Mouse (Mus musculus) thymus, postnatal 10 days (tissue): ENCODE measurements around the gene Fiz1.

ENCODE experiments used
- DNase-seq, 2 experiments: peaks; one replicate each; pipeline ENCODE4 v3.0.0; 2021; ENCODE audit warnings: low spot score in 2 of 2

Fiz1 gene

GRCm38 (mm10) chr7:5038109-5038732 is 23.7 kb upstream of the Fiz1 start, which contains the start of gene Zfp784:
Zfp784 (minus strand) TSS chr7:5038446.
- DNase-seq: peak; percentile 91 to 92

- no peak for DNase-seq
Measured at GRCm38 (mm10) chr7:5037467-5037866, 23.0 kb upstream of the Fiz1 start.

- no peak for DNase-seq
Measured at GRCm38 (mm10) chr7:5037026-5037425, 22.5 kb upstream of the Fiz1 start.

GRCm38 (mm10) chr7:5036136-5036535 is 21.6 kb upstream of the Fiz1 start:
- DNase-seq: no peak

- no peak for DNase-seq
Measured at GRCm38 (mm10) chr7:5035628-5036027, 21.1 kb upstream of the Fiz1 start.

GRCm38 (mm10) chr7:5033818-5034217 is 19.3 kb upstream of the Fiz1 start, which contains the start of gene 4632433K11Rik:
4632433K11Rik (plus strand) TSS chr7:5034118.
- DNase-seq: no peak

GRCm38 (mm10) chr7:5031496-5031895 is 17.0 kb upstream of the Fiz1 start:
- DNase-seq: no peak

GRCm38 (mm10) chr7:5030554-5031275 is 16.2 kb upstream of the Fiz1 start:
- DNase-seq: no peak

GRCm38 (mm10) chr7:5029946-5030345 is 15.4 kb upstream of the Fiz1 start:
- DNase-seq: no peak

- DNase-seq: no peak
Measured at GRCm38 (mm10) chr7:5029543-5029942, 15.0 kb upstream of the Fiz1 start.

GRCm38 (mm10) chr7:5021197-5021596 is 6.7 kb upstream of the Fiz1 start:
- no peak for DNase-seq

- no peak for DNase-seq
Measured at GRCm38 (mm10) chr7:5020685-5021084, 6.2 kb upstream of the Fiz1 start.

- peak; percentile 99 to 100 for DNase-seq
Measured at GRCm38 (mm10) chr7:5020000-5020681, 5.6 kb upstream of the Fiz1 start, which contains the start of the genes Zfp865 and Ccdc106. Zfp865 (plus strand) TSS chr7:5020376. Ccdc106 (plus strand) TSS chr7:5020553.

- peak in 1 of 2 experiments; percentile 35 for DNase-seq
Measured at GRCm38 (mm10) chr7:5019576-5019975, 5.1 kb upstream of the Fiz1 start.

- DNase-seq: no peak
Measured at GRCm38 (mm10) chr7:5017931-5018330, 3.4 kb upstream of the Fiz1 start.

GRCm38 (mm10) chr7:5017352-5017751 is 2.9 kb upstream of the Fiz1 start:
- peak; percentile 38 to 46 for DNase-seq

GRCm38 (mm10) chr7:5016920-5017319 is 2.4 kb upstream of the Fiz1 start:
- no peak for DNase-seq

GRCm38 (mm10) chr7:5016057-5016456 is 1.6 kb upstream of the Fiz1 start:
- no peak for DNase-seq

- DNase-seq: peak; percentile 96 to 97
Measured at GRCm38 (mm10) chr7:5015118-5016001, 863 bp upstream of the Fiz1 start, which contains the start of gene Gm44973. Gm44973 (plus strand) TSS chr7:5015496.

- DNase-seq: no peak
Measured at GRCm38 (mm10) chr7:5012681-5013513, 1.6 kb downstream of the Fiz1 start.

- no peak for DNase-seq
Measured at GRCm38 (mm10) chr7:5008229-5008628, 6.3 kb downstream of the Fiz1 start.
